In the genomic region with DNA sequence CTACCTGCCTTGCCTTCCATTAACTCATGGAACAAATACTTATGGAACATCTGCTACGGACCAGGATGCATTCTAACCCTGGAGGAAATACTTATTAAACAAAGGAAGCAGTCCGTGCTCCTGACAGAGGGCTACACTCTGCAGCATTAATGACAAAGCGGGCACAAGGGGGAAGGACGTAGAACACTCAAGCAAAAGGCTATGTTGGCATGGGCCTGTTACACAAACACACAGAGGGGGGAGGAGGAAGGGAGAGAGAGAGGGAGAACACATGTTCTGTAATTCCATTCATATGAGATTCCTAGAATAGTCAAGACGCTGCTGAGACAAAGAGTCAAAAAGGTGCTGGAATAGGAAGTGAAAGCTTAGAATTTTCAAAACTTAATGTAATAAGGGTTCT, we compare ENCODE assay signal across 22 mouse cellular contexts. TPM values are rescaled to one million over a fixed set of nuclear protein-coding genes. Genes with fewer than 3 reads are reported as not detected.
DNase-seq lines count a peak whose midpoint lies in the region; ATAC-seq and TF ChIP-seq lines count a peak whose summit lies in the region.
"Had no signal": no experiment of that assay in that cellular context is flagged by ENCODE, and none has a peak within 500 bp of the region (broad histone marks: within the 10 kb centered on the region; RNA-seq: fewer than 3 reads in every experiment).

No protein-coding gene starts in this region.

- H3K27me3 ChIP-seq in erythroblast, embryonic 14.5 days (ENCODE audit: control insufficient read depth) = peaks cover 5% of the 10 kb centered on the region
- H3K27me3 ChIP-seq in lung, embryonic 14.5 days (ENCODE audit: insufficient read depth, low read length) = no peaks in the 10 kb centered on the region
- no peaks in the 10 kb centered on the region for H3K27me3 ChIP-seq in megakaryocyte, embryonic 14.5 days (replicated peaks)
- H3K27me3 ChIP-seq: limb, embryonic 12.5 days had no signal

- H3K4me2 ChIP-seq in lung, embryonic 14.5 days = no peak overlapping the region
- H3K4me2 ChIP-seq: limb, embryonic 12.5 days had no signal

- ATAC-seq in erythroblast, adult 5-6 weeks (replicated peaks; ENCODE audit: low FRiP score, poor library complexity, severe bottlenecking) = no peak
- peak; percentile 60; the same call in 1 of the 2 replicates for ATAC-seq in lung, embryonic 14.5 days (ENCODE audit: insufficient read depth)
- ATAC-seq: midbrain, embryonic 16.5 days had no signal

- no peak overlapping the region for H3K27ac ChIP-seq in lung, embryonic 14.5 days (ENCODE audit: low read depth)
- H3K27ac ChIP-seq in embryonic fibroblast, embryonic 13.5 days (ENCODE audit: insufficient read depth, low read length) = peak overlapping the region; percentile 16; the same call in 1 of the 2 replicates
- H3K27ac ChIP-seq: limb, embryonic 12.5 days; macrophage had no signal

- no peak for TF ChIP-seq POLR2A in embryonic fibroblast, embryonic 13.5 days (IDR thresholded peaks at IDR 0.05; ENCODE audit: low read depth, low read length)

- H3K4me1 ChIP-seq in erythroblast, embryonic 14.5 days (ENCODE audit: control insufficient read depth) = peaks cover 20% of the 10 kb centered on the region
- no peaks in the 10 kb centered on the region for H3K4me1 ChIP-seq in lung, embryonic 14.5 days (ENCODE audit: insufficient read depth)
- H3K4me1 ChIP-seq in embryonic fibroblast, embryonic 13.5 days (ENCODE audit: control insufficient read depth, insufficient read depth, low read length) = peaks cover 2% of the 10 kb centered on the region; the same call in 1 of the 2 replicates
- H3K4me1 ChIP-seq in megakaryocyte, embryonic 14.5 days = peaks cover 32% of the 10 kb centered on the region
- H3K4me1 ChIP-seq: limb, embryonic 12.5 days had no signal

- no peaks in the 10 kb centered on the region for H3K36me3 ChIP-seq in erythroblast, embryonic 14.5 days (ENCODE audit: control insufficient read depth)
- no peaks in the 10 kb centered on the region for H3K36me3 ChIP-seq in lung, embryonic 14.5 days (ENCODE audit: insufficient read depth)
- no peaks in the 10 kb centered on the region for H3K36me3 ChIP-seq in megakaryocyte, embryonic 14.5 days (replicated peaks; ENCODE audit: low read length)
- H3K36me3 ChIP-seq: G1E; limb, embryonic 12.5 days had no signal

- DNase-seq in lung, embryonic 14.5 days = peak; percentile 47
- no peak for DNase-seq in lung, postnatal 25 days (ENCODE audit: low spot score)
- no peak for DNase-seq in thymus, postnatal 10 days (ENCODE audit: low spot score in 2 of 2)
- DNase-seq in adrenal gland, adult 2 months = no peak
- DNase-seq: adrenal gland, adult 8-10 months; cerebellum, postnatal 10 days; gastrocnemius, postnatal 10 days; kidney, adult 8-10 months; kidney, postnatal 25 days; layer of hippocampus, adult 9-11 months; retina, postnatal 1 day; thymus, adult 18-20 months had no signal

- 50% methylated on average over 5 of the region's 5 CpGs for WGBS in lung, embryonic 14.5 days

- no peaks in the 10 kb centered on the region for H3K9me3 ChIP-seq in erythroblast, embryonic 14.5 days (ENCODE audit: control insufficient read depth, low read length)
- no peaks in the 10 kb centered on the region for H3K9me3 ChIP-seq in lung, embryonic 14.5 days (ENCODE audit: low read depth, low read length)
- H3K9me3 ChIP-seq in megakaryocyte, embryonic 14.5 days = no peaks in the 10 kb centered on the region
- H3K9me3 ChIP-seq: G1E; limb, embryonic 12.5 days had no signal

- H3K4me3 ChIP-seq in erythroblast, embryonic 14.5 days (replicated peaks) = peak overlapping the region; percentile 9
- no peak overlapping the region for H3K4me3 ChIP-seq in lung, embryonic 14.5 days (ENCODE audit: low read depth, low read length)
- no peak overlapping the region for H3K4me3 ChIP-seq in embryonic fibroblast, embryonic 13.5 days (ENCODE audit: insufficient read depth, low read length)
- H3K4me3 ChIP-seq in megakaryocyte, embryonic 14.5 days (replicated peaks) = peak overlapping the region; percentile 64
- H3K4me3 ChIP-seq: limb, embryonic 12.5 days had no signal

- no peak for TF ChIP-seq CTCF in lung, embryonic 14.5 days (IDR thresholded peaks at IDR 0.05; ENCODE audit: low read depth)
- no peak for TF ChIP-seq CTCF in embryonic fibroblast, embryonic 13.5 days (IDR thresholded peaks at IDR 0.05; ENCODE audit: borderline replicate concordance, insufficient read depth, low read length)

- no peak overlapping the region for H3K9ac ChIP-seq in lung, embryonic 14.5 days
- H3K9ac ChIP-seq: limb, embryonic 12.5 days had no signal

RNA-seq across cellular contexts. Expression of a gene that starts 24.8 kb away (rescaled TPM):
- under 0.01 TPM in 1 of 2 replicates, not detected in the other for polyA plus RNA-seq in erythroblast, embryonic 14.5 days (2012)
- not detected in 2 replicates for total RNA-seq in erythroblast, adult 5-6 weeks (2015; ENCODE audit: low replicate concordance)
- total RNA-seq in erythroblast, adult 5-6 weeks (2017; ENCODE audit: low replicate concordance) = not detected in 2 replicates
- polyA plus RNA-seq in lung, embryonic 14.5 days (2014; fragmentation: Nextera tagmentation; extraction: Ambion mirVana) = 3.4 and 3.8 TPM in 2 replicates
- polyA plus RNA-seq in embryonic fibroblast, embryonic 13.5 days (2011; ENCODE audit: insufficient read length, low read depth, missing spikeins) = 7.8 and 12.5 TPM in 2 replicates
- polyA plus RNA-seq in megakaryocyte, embryonic 14.5 days (2012; ENCODE audit: insufficient read depth, low replicate concordance) = 0.30 TPM in 1 of 2 replicates, not detected in the other
- 1 to 10 TPM in 1 of 2 experiments, under 1 TPM in 1; 0.55 to 1.2 TPM for total RNA-seq in adrenal gland, adult 2 months (2021)
- 0.13 and 0.20 TPM in 2 replicates for polyA plus RNA-seq in adrenal gland, adult 2 months (2012; rRNA removed)
- total RNA-seq: hematopoietic stem cell, adult 5-6 weeks had no signal
- polyA plus RNA-seq: macrophage had no signal

RNA-seq across cellular contexts. Expression of a gene that starts 34.8 kb away (rescaled TPM):
- polyA plus RNA-seq in erythroblast, embryonic 14.5 days (2012) = not detected in 2 replicates
- total RNA-seq in erythroblast, adult 5-6 weeks (2015; ENCODE audit: low replicate concordance) = not detected in 2 replicates
- total RNA-seq in erythroblast, adult 5-6 weeks (2017; ENCODE audit: low replicate concordance) = not detected in 2 replicates
- 0.45 and 0.53 TPM in 2 replicates for polyA plus RNA-seq in lung, embryonic 14.5 days (2014; fragmentation: Nextera tagmentation; extraction: Ambion mirVana)
- polyA plus RNA-seq in embryonic fibroblast, embryonic 13.5 days (2011; ENCODE audit: insufficient read length, low read depth, missing spikeins) = 17.4 and 31.3 TPM in 2 replicates
- 2.6 and 8.1 TPM in 2 replicates for polyA plus RNA-seq in megakaryocyte, embryonic 14.5 days (2012; ENCODE audit: insufficient read depth, low replicate concordance)
- 1 to 10 TPM; 1.6 to 4.5 TPM for total RNA-seq in adrenal gland, adult 2 months (2021)
- polyA plus RNA-seq in adrenal gland, adult 2 months (2012; rRNA removed) = 0.93 and 2.0 TPM in 2 replicates
- total RNA-seq: hematopoietic stem cell, adult 5-6 weeks had no signal
- polyA plus RNA-seq: macrophage; small intestine, adult 2 months had no signal

RNA-seq across cellular contexts. Expression of a gene that starts 35.0 kb away (rescaled TPM):
- polyA plus RNA-seq in erythroblast, embryonic 14.5 days (2012) = 0.11 and 0.35 TPM in 2 replicates
- total RNA-seq in erythroblast, adult 5-6 weeks (2015; ENCODE audit: low replicate concordance) = 7.7 and 8.4 TPM in 2 replicates
- 3.9 and 6.0 TPM in 2 replicates for total RNA-seq in erythroblast, adult 5-6 weeks (2017; ENCODE audit: low replicate concordance)
- 36.2 and 37.3 TPM in 2 replicates for polyA plus RNA-seq in lung, embryonic 14.5 days (2014; fragmentation: Nextera tagmentation; extraction: Ambion mirVana)
- 39.4 and 40.0 TPM in 2 replicates for polyA plus RNA-seq in embryonic fibroblast, embryonic 13.5 days (2011; ENCODE audit: insufficient read length, low read depth, missing spikeins)
- 3.6 TPM in 1 of 2 replicates, not detected in the other for polyA plus RNA-seq in megakaryocyte, embryonic 14.5 days (2012; ENCODE audit: insufficient read depth, low replicate concordance)
- 10 to 100 TPM; 15.0 to 23.4 TPM for total RNA-seq in adrenal gland, adult 2 months (2021)
- 1.4 and 1.9 TPM in 2 replicates for polyA plus RNA-seq in adrenal gland, adult 2 months (2012; rRNA removed)

Comparison
In these comparisons a context has a peak if more than half of its experiments do, and no peak if none do; other contexts are left out.
1. H3K4me3 ChIP-seq: peak in erythroblast, embryonic 14.5 days (single experiment) and megakaryocyte, embryonic 14.5 days (single experiment); none in lung, embryonic 14.5 days (single experiment) and embryonic fibroblast, embryonic 13.5 days (single experiment).